Mouse (Mus musculus) MEL (cell line): ENCODE measurements around the gene Dock9. TPM values are rescaled to one million over a fixed set of nuclear protein-coding genes. Genes with fewer than 3 reads are reported as not detected.

Experiments used
- DNase-seq: peaks from one replicate; pipeline ENCODE4 v3.0.0; 2011; ENCODE audit warnings: low read depth, low spot score
- H3K27ac ChIP-seq: 2 replicates; pipeline ENCODE4 v1.5.1; 2012; ENCODE audit warnings: low read depth, mild to moderate bottlenecking, control low read depth, low read length, moderate library complexity; ENCODE audit not compliant: control insufficient read depth
- H3K27me3 ChIP-seq, 2 experiments: fragments of 150-350 bp in 1 of 2; sonication (generic) in 1 of 2; 2 replicates each; pipeline ENCODE4 v1.6.1; 2012; ENCODE audit warnings: low read length in 2 of 2, mild to moderate bottlenecking in 2 of 2, improper control_type of control experiment in 1 of 2, moderate library complexity in 1 of 2; ENCODE audit not compliant: insufficient read depth in 2 of 2, control insufficient read depth in 1 of 2
- H3K36me3 ChIP-seq, 2 experiments: 2 replicates each; pipeline ENCODE4 v1.6.1; 2012 to 2014; ENCODE audit warnings: low read length in 2 of 2, improper control_type of control experiment in 1 of 2, inconsistent platforms in 1 of 2, mild to moderate bottlenecking in 1 of 2; ENCODE audit not compliant: insufficient read depth in 2 of 2, control insufficient read depth in 1 of 2
- H3K4me1 ChIP-seq, 2 experiments: fragments of 150-350 bp in 1 of 2; sonication (generic) in 1 of 2; 2 replicates each; pipeline ENCODE4 v1.6.1; 2012; ENCODE audit warnings: low read length in 2 of 2, improper control_type of control experiment in 1 of 2, mild to moderate bottlenecking in 1 of 2; ENCODE audit not compliant: insufficient read depth in 2 of 2, control insufficient read depth in 1 of 2
- H3K4me3 ChIP-seq, 2 experiments: fragments of 150-350 bp in 1 of 2; sonication (generic) in 1 of 2; 2 replicates each; pipeline ENCODE4 v1.5.1; 2012; ENCODE audit warnings: low read depth in 2 of 2, low read length in 2 of 2, mild to moderate bottlenecking in 2 of 2, moderate library complexity in 2 of 2, control low read depth in 1 of 2, improper control_type of control experiment in 1 of 2; ENCODE audit not compliant: control insufficient read depth in 1 of 2, insufficient read depth in 1 of 2
- H3K79me2 ChIP-seq: 2 replicates; pipeline ENCODE4 v1.6.1; 2012; ENCODE audit warnings: mild to moderate bottlenecking, low read length, moderate library complexity; ENCODE audit not compliant: control insufficient read depth, poor library complexity, insufficient read depth
- H3K9ac ChIP-seq: 2 replicates; pipeline ENCODE4 v1.6.1; 2012; ENCODE audit warnings: low read depth, mild to moderate bottlenecking, control low read depth, low read length, moderate library complexity; ENCODE audit not compliant: control insufficient read depth, poor library complexity, severe bottlenecking
- H3K9me3 ChIP-seq: fragments of 150-350 bp; sonication (generic); replicated peaks from 2 replicates; pipeline ENCODE4 v1.6.1; 2012; ENCODE audit warnings: mild to moderate bottlenecking, low read length, improper control_type of control experiment, moderate library complexity; ENCODE audit not compliant: insufficient read depth
- CHD1 ChIP-seq: IDR thresholded peaks from 2 replicates; pipeline ENCODE4 v1.6.1; 2012; ENCODE audit warnings: low read depth, mild to moderate bottlenecking, inconsistent platforms, low read length, improper control_type of control experiment
- CHD2 ChIP-seq: IDR thresholded peaks from 2 replicates; pipeline ENCODE4 v1.6.1; 2011; ENCODE audit warnings: low read length, improper control_type of control experiment
- EP300 ChIP-seq, 2 experiments: IDR thresholded peaks; 2 replicates each; pipeline ENCODE4 v1.6.1; 2011; ENCODE audit warnings: improper control_type of control experiment in 2 of 2, low read length in 2 of 2, low read depth in 1 of 2, mild to moderate bottlenecking in 1 of 2
- ETS1 ChIP-seq: IDR thresholded peaks from 2 replicates; pipeline ENCODE4 v1.6.1; 2012; ENCODE audit warnings: low read depth, mild to moderate bottlenecking, inconsistent platforms, low read length, improper control_type of control experiment, moderate library complexity
- GABPA ChIP-seq: IDR thresholded peaks from 2 replicates; pipeline ENCODE4 v1.6.1; 2012; ENCODE audit warnings: low read depth, mild to moderate bottlenecking, inconsistent platforms, low read length, improper control_type of control experiment, moderate library complexity
- HCFC1 ChIP-seq: IDR thresholded peaks from 2 replicates; pipeline ENCODE4 v1.6.1; 2012; ENCODE audit warnings: low read depth, mild to moderate bottlenecking, inconsistent platforms, low read length, improper control_type of control experiment, moderate library complexity
- MXI1 ChIP-seq: IDR thresholded peaks from 2 replicates; pipeline ENCODE4 v1.6.1; 2011; ENCODE audit warnings: mild to moderate bottlenecking, low read depth, low read length, improper control_type of control experiment
- POLR2A ChIP-seq, 2 experiments: IDR thresholded peaks; 2 replicates each; pipeline ENCODE4 v1.6.1; 2011 to 2012; ENCODE audit warnings: low read length in 2 of 2, mild to moderate bottlenecking in 2 of 2, control low read depth in 1 of 2, improper control_type of control experiment in 1 of 2, low read depth in 1 of 2, moderate library complexity in 1 of 2; ENCODE audit not compliant: control insufficient read depth in 1 of 2, insufficient read depth in 1 of 2, poor library complexity in 1 of 2
- POLR2AphosphoS2 ChIP-seq: IDR thresholded peaks from 2 replicates; pipeline ENCODE4 v1.6.1; 2011; ENCODE audit warnings: low read length, improper control_type of control experiment
- POLR2AphosphoS5 ChIP-seq: IDR thresholded peaks from 2 replicates; pipeline ENCODE4 v1.6.1; 2012; ENCODE audit warnings: low read depth, borderline replicate concordance, mild to moderate bottlenecking, inconsistent platforms, low read length, moderate library complexity, mixed read lengths
- RAD21 ChIP-seq: IDR thresholded peaks from 2 replicates; pipeline ENCODE4 v1.6.1; 2011; ENCODE audit warnings: mild to moderate bottlenecking, low read depth, low read length, improper control_type of control experiment
- RCOR1 ChIP-seq: IDR thresholded peaks from 2 replicates; pipeline ENCODE4 v1.6.1; 2012; ENCODE audit warnings: low read depth, mild to moderate bottlenecking, inconsistent platforms, low read length, improper control_type of control experiment
- SIN3A ChIP-seq: IDR thresholded peaks from 2 replicates; pipeline ENCODE4 v1.6.1; 2012; ENCODE audit warnings: low read length, improper control_type of control experiment, inconsistent platforms
- TBP ChIP-seq: IDR thresholded peaks from 2 replicates; pipeline ENCODE4 v1.8.0; 2011; ENCODE audit warnings: low read depth, low read length, improper control_type of control experiment
- TCF12 ChIP-seq: IDR thresholded peaks from 2 replicates; pipeline ENCODE4 v1.6.1; 2014; ENCODE audit warnings: low read depth, mild to moderate bottlenecking, inconsistent platforms, low read length, improper control_type of control experiment, moderate library complexity
- UBTF ChIP-seq: IDR thresholded peaks from 2 replicates; pipeline ENCODE4 v1.6.1; 2012; ENCODE audit warnings: low read depth, mild to moderate bottlenecking, inconsistent platforms, low read length, improper control_type of control experiment, moderate library complexity, borderline replicate concordance; ENCODE audit not compliant: insufficient read depth
- USF2 ChIP-seq, 2 experiments: IDR thresholded peaks; 2 replicates each; pipeline ENCODE4 v1.6.1; 2011 to 2012; ENCODE audit warnings: improper control_type of control experiment in 2 of 2, low read length in 2 of 2, borderline replicate concordance in 1 of 2, inconsistent platforms in 1 of 2, low read depth in 1 of 2, mild to moderate bottlenecking in 1 of 2; ENCODE audit not compliant: insufficient read depth in 1 of 2
- polyA plus RNA-seq, 2 experiments: library from polyadenylated mRNA; stranded (reverse) in 1 of 2; unstranded in 1 of 2; fragments of >175 nt in 1 of 2; fragments of >200 nt in 1 of 2; gene quantifications; 2 replicates each; pipeline versions ENCODE4 v1.2.1 to v1.2.4; 2012; ENCODE audit warnings: low replicate concordance in 2 of 2, low read depth in 1 of 2; ENCODE audit not compliant: insufficient read length in 2 of 2, insufficient read depth in 1 of 2, missing spikeins in 1 of 2
- total RNA-seq: library from RNA; depleted of rRNA; stranded (reverse); fragments of 300-350 nt; gene quantifications from 2 replicates; pipeline ENCODE4 v1.2.3, GENCODE M21; 2012

Dock9 gene
- total and polyA plus RNA-seq, 3 experiments, result 6.3 to 9.4 TPM; not detected in 1

GRCm38 (mm10) chr14:121786900-121787299 is 10.7 kb downstream of the Dock9 start:
- DNase-seq, result no peak
- Histone ChIP-seq H3K36me3 (peaks cover 0 to 6% of the 10 kb centered on the region in 2 experiments; a peak in 2 of 4 replicates), H3K9ac (no peak overlapping the region), H3K9me3 (no peaks in the 10 kb centered on the region), H3K4me3 (no peak overlapping the region), H3K4me1 (peaks cover 4 to 6% of the 10 kb centered on the region in 2 experiments; a peak in 3 of 4 replicates), H3K27ac (no peak overlapping the region), H3K79me2 (no peaks in the 10 kb centered on the region), H3K27me3 (no peaks in the 10 kb centered on the region)
- no peak for TF ChIP-seq POLR2AphosphoS5
- TF ChIP-seq ETS1, result no peak
- no peak for TF ChIP-seq MXI1
- TF ChIP-seq SIN3A, result no peak
- TF ChIP-seq POLR2AphosphoS2, result no peak
- no peak for TF ChIP-seq CHD1
- TF ChIP-seq UBTF, result no peak
- no peak for TF ChIP-seq POLR2A (IDR thresholded peaks at IDR 0.05; ENCODE audit: control insufficient read depth in 1 of 2, insufficient read depth in 1 of 2, low read depth in 1 of 2, low read length in 2 of 2, poor library complexity in 1 of 2)
- TF ChIP-seq CHD2, result no peak
- TF ChIP-seq GABPA, result no peak
- TF ChIP-seq USF2 (IDR thresholded peaks at IDR 0.05; ENCODE audit: borderline replicate concordance in 1 of 2, insufficient read depth in 1 of 2, low read depth in 1 of 2, low read length in 2 of 2), result no peak
- no peak for TF ChIP-seq TCF12
- TF ChIP-seq TBP, result no peak
- TF ChIP-seq RCOR1, result no peak

GRCm38 (mm10) chr14:121785394-121785793 is 12.2 kb downstream of the Dock9 start:
- H3K27me3 ChIP-seq, result no peaks in the 10 kb centered on the region

More at GRCm38 (mm10) chr14:121785394-121785793, 12.2 kb downstream of the Dock9 start:
- TF ChIP-seq UBTF (no peak), RAD21 (no peak), EP300 (IDR thresholded peaks at IDR 0.05; ENCODE audit: low read depth in 1 of 2, low read length in 2 of 2) (peak in 1 of 2 experiments; percentile 69; a peak in 2 of 4 replicates), USF2 (IDR thresholded peaks at IDR 0.05; ENCODE audit: borderline replicate concordance in 1 of 2, insufficient read depth in 1 of 2, low read depth in 1 of 2, low read length in 2 of 2) (no peak), HCFC1 (no peak), MXI1 (no peak), TCF12 (peak; percentile 18; the same call in 1 of the 2 replicates)
- H3K4me1 ChIP-seq, result peaks cover 4 to 6% of the 10 kb centered on the region in 2 experiments; a peak in 3 of 4 replicates
- H3K9me3 ChIP-seq, result no peaks in the 10 kb centered on the region
- H3K79me2 ChIP-seq, result no peaks in the 10 kb centered on the region
- H3K4me3 ChIP-seq, result no peak overlapping the region
- H3K27ac ChIP-seq, result no peak overlapping the region
- H3K36me3 ChIP-seq, result peaks cover 0 to 6% of the 10 kb centered on the region in 2 experiments; a peak in 2 of 4 replicates
- DNase-seq, result peak; percentile 44
- no peak overlapping the region for H3K9ac ChIP-seq
